Mouse (Mus musculus): ENCODE data around the gene Cd300lf. TPM values are rescaled to one million over a fixed set of nuclear protein-coding genes. Genes with fewer than 3 reads are reported as not detected.
A peak's percentile ranks its signal among the peaks of the same experiment; 100 is the strongest.

The Cd300lf gene
- total and polyA plus RNA-seq, 3 experiments = 15.5 to 36.9 (median 35.3) TPM

GRCm38 (mm10) chr11:115071015-115071551, 62.7 kb downstream of the Cd300lf start:
- no peak overlapping the region for H3K27ac ChIP-seq (ENCODE audit: insufficient read depth, low read depth)
- dilution Hi-C loops (cut with MboI; ENCODE audit: extremely low pct_ligation_motif_present, extremely low pct_unique_long_range_greater_than_20kb, low sequenced_read_pairs) = no loop called here

GRCm38 (mm10) chr11:115066768-115067167, 67.0 kb downstream of the Cd300lf start:
- Histone ChIP-seq H3K4me1 (ENCODE audit: control insufficient read depth in 1 of 2, insufficient read depth in 2 of 2) (peaks cover 9 to 21% of the 10 kb centered on the region in 2 experiments), H3K9ac (ENCODE audit: insufficient read depth, low read depth) (no peak overlapping the region), H3K9me3 (replicated peaks; ENCODE audit: low read length) (no peaks in the 10 kb centered on the region), H3K4me3 (replicated peaks in 1 of 3; ENCODE audit: low read depth in 2 of 3, low read length in 2 of 3, poor library complexity in 1 of 3) (no peak overlapping the region), H3K27ac (ENCODE audit: insufficient read depth, low read depth) (no peak overlapping the region), H3K36me3 (replicated peaks in 1 of 2; ENCODE audit: control insufficient read depth in 1 of 2, insufficient read depth in 1 of 2, low read length in 1 of 2) (no peaks in the 10 kb centered on the region), H3K79me2 (replicated peaks; ENCODE audit: control insufficient read depth, extremely low read depth, insufficient read depth, poor library complexity, severe bottlenecking) (no peaks in the 10 kb centered on the region), H3K27me3 (replicated peaks) (peaks cover 78% of the 10 kb centered on the region), H3K4me2 (ENCODE audit: insufficient read depth, low read depth, poor library complexity, severe bottlenecking) (peak overlapping the region; percentile 46)
- no peak for DNase-seq (ENCODE audit: extremely low read depth)
- TF ChIP-seq MEF2A (IDR thresholded peaks at IDR 0.05; ENCODE audit: borderline replicate concordance, low read depth, low read length) (no peak), BHLHE40 (IDR thresholded peaks at IDR 0.05; ENCODE audit: low read depth, low read length) (no peak), TBP (conservative IDR thresholded peaks at IDR 0.05; ENCODE audit: low read depth, low read length) (no peak), MYC (IDR thresholded peaks at IDR 0.05; ENCODE audit: low read depth, low read length) (no peak), NRF1 (IDR thresholded peaks at IDR 0.05; ENCODE audit: low read depth, low read length) (no peak), GABPA (IDR thresholded peaks at IDR 0.05; ENCODE audit: insufficient replicate concordance, low read depth, low read length) (no peak), RAD21 (IDR thresholded peaks at IDR 0.05; ENCODE audit: low read depth, low read length) (peak; percentile 9; the same call in 1 of the 2 replicates), CTCF (conservative IDR thresholded peaks at IDR 0.05 in 1 of 2, IDR thresholded peaks at IDR 0.05 in 1 of 2; ENCODE audit: low read depth in 2 of 2, low read length in 2 of 2) (peak; percentile 54 to 63; a peak in 3 of 4 replicates), CHD1 (IDR thresholded peaks at IDR 0.05; ENCODE audit: low read depth, low read length) (no peak), ZNF384 (IDR thresholded peaks at IDR 0.05; ENCODE audit: low read depth, low read length) (peak; percentile 88), HCFC1 (IDR thresholded peaks at IDR 0.05; ENCODE audit: low read depth, low read length) (no peak), EP300 (IDR thresholded peaks at IDR 0.05; ENCODE audit: low read length) (peak; percentile 85), ELF1 (IDR thresholded peaks at IDR 0.05; ENCODE audit: low read depth, low read length) (peak; percentile 38; the same call in 1 of the 2 replicates), USF1 (IDR thresholded peaks at IDR 0.05; ENCODE audit: low read depth, low read length) (no peak), POLR2A (IDR thresholded peaks at IDR 0.05; ENCODE audit: low read depth, low read length) (no peak), ETS1 (conservative IDR thresholded peaks at IDR 0.05; ENCODE audit: low read depth, low read length) (no peak; the same call in 1 of the 2 replicates), IRF4 (IDR thresholded peaks at IDR 0.05; ENCODE audit: low read depth, low read length) (peak; percentile 86), E2F4 (IDR thresholded peaks at IDR 0.05; ENCODE audit: insufficient replicate concordance, low read depth, low read length) (no peak), SMC3 (IDR thresholded peaks at IDR 0.05; ENCODE audit: low read depth, low read length) (peak; percentile 34), ZKSCAN1 (IDR thresholded peaks at IDR 0.05; ENCODE audit: borderline replicate concordance, low read depth, low read length) (no peak), UBTF (IDR thresholded peaks at IDR 0.05; ENCODE audit: low read depth, low read length) (no peak), ZMIZ1 (IDR thresholded peaks at IDR 0.05; ENCODE audit: low read depth, low read length) (no peak), JUND (conservative IDR thresholded peaks at IDR 0.05; ENCODE audit: low read depth, low read length) (no peak), SIN3A (IDR thresholded peaks at IDR 0.05; ENCODE audit: low read length) (no peak), POLR2AphosphoS2 (IDR thresholded peaks at IDR 0.05; ENCODE audit: low read depth, low read length) (no peak), NELFE (IDR thresholded peaks at IDR 0.05; ENCODE audit: low read depth, low read length) (no peak), ZC3H11A (IDR thresholded peaks at IDR 0.05; ENCODE audit: low read depth, low read length) (no peak)
- in situ Hi-C loops (cut with MboI; ENCODE audit: low pct_ligation_motif_present, low pct_unique_long_range_greater_than_20kb, low sequenced_read_pairs) (no loop called here), dilution Hi-C loops (cut with MboI; ENCODE audit: extremely low pct_ligation_motif_present, extremely low pct_unique_long_range_greater_than_20kb, low sequenced_read_pairs) (no loop called here)

More at GRCm38 (mm10) chr11:115071015-115071551, 62.7 kb downstream of the Cd300lf start:
- Histone ChIP-seq H3K79me2 (replicated peaks; ENCODE audit: control insufficient read depth, extremely low read depth, insufficient read depth, poor library complexity, severe bottlenecking) (no peaks in the 10 kb centered on the region), H3K4me2 (ENCODE audit: insufficient read depth, low read depth, poor library complexity, severe bottlenecking) (no peak overlapping the region), H3K9ac (ENCODE audit: insufficient read depth, low read depth) (no peak overlapping the region), H3K4me3 (replicated peaks in 1 of 3; ENCODE audit: low read depth in 2 of 3, low read length in 2 of 3, poor library complexity in 1 of 3) (no peak overlapping the region), H3K4me1 (ENCODE audit: control insufficient read depth in 1 of 2, insufficient read depth in 2 of 2) (peaks cover 16 to 20% of the 10 kb centered on the region in 2 experiments), H3K9me3 (replicated peaks; ENCODE audit: low read length) (peaks cover 6% of the 10 kb centered on the region), H3K36me3 (replicated peaks in 1 of 2; ENCODE audit: control insufficient read depth in 1 of 2, insufficient read depth in 1 of 2, low read length in 1 of 2) (no peaks in the 10 kb centered on the region), H3K27me3 (replicated peaks) (peaks cover 81% of the 10 kb centered on the region)
- TF ChIP-seq NRF1 (IDR thresholded peaks at IDR 0.05; ENCODE audit: low read depth, low read length) (no peak), MEF2A (IDR thresholded peaks at IDR 0.05; ENCODE audit: borderline replicate concordance, low read depth, low read length) (no peak), E2F4 (IDR thresholded peaks at IDR 0.05; ENCODE audit: insufficient replicate concordance, low read depth, low read length) (no peak), MXI1 (IDR thresholded peaks at IDR 0.05; ENCODE audit: low read depth, low read length) (no peak), MAX (IDR thresholded peaks at IDR 0.05; ENCODE audit: low read length) (no peak), EP300 (IDR thresholded peaks at IDR 0.05; ENCODE audit: low read length) (no peak), CHD2 (IDR thresholded peaks at IDR 0.05; ENCODE audit: low read length) (no peak), CHD1 (IDR thresholded peaks at IDR 0.05; ENCODE audit: low read depth, low read length) (no peak), SIN3A (IDR thresholded peaks at IDR 0.05; ENCODE audit: low read length) (no peak), USF2 (conservative IDR thresholded peaks at IDR 0.05; ENCODE audit: low read depth, low read length) (no peak), UBTF (IDR thresholded peaks at IDR 0.05; ENCODE audit: low read depth, low read length) (no peak), GABPA (IDR thresholded peaks at IDR 0.05; ENCODE audit: insufficient replicate concordance, low read depth, low read length) (no peak), POLR2A (IDR thresholded peaks at IDR 0.05; ENCODE audit: low read depth, low read length) (no peak), JUND (conservative IDR thresholded peaks at IDR 0.05; ENCODE audit: low read depth, low read length) (no peak), SMC3 (IDR thresholded peaks at IDR 0.05; ENCODE audit: low read depth, low read length) (no peak), ZNF384 (IDR thresholded peaks at IDR 0.05; ENCODE audit: low read depth, low read length) (no peak), ZKSCAN1 (IDR thresholded peaks at IDR 0.05; ENCODE audit: borderline replicate concordance, low read depth, low read length) (no peak), MAFK (IDR thresholded peaks at IDR 0.05; ENCODE audit: insufficient replicate concordance, low read length) (no peak), ELF1 (IDR thresholded peaks at IDR 0.05; ENCODE audit: low read depth, low read length) (no peak)
- in situ Hi-C loops (cut with MboI; ENCODE audit: low pct_ligation_motif_present, low pct_unique_long_range_greater_than_20kb, low sequenced_read_pairs) = no loop called here
- no peak for DNase-seq (ENCODE audit: extremely low read depth)
